Mouse (Mus musculus) ES-E14 (cell line): ENCODE results near the gene Itga6.

Experiments used
- CHD2 ChIP-seq: IDR thresholded peaks from 2 replicates; pipeline ENCODE4 v1.6.1; 2014; ENCODE audit warnings: mild to moderate bottlenecking, low read depth, low read length, inconsistent platforms
- HCFC1 ChIP-seq: IDR thresholded peaks from 2 replicates; pipeline ENCODE4 v1.6.1; 2012; ENCODE audit warnings: low read length, inconsistent platforms, borderline replicate concordance; ENCODE audit not compliant: insufficient read depth
- MAFK ChIP-seq: IDR thresholded peaks from 2 replicates; pipeline ENCODE4 v1.6.1; 2014; ENCODE audit warnings: mild to moderate bottlenecking, low read depth, low read length, inconsistent platforms; ENCODE audit not compliant: insufficient read depth
- ZC3H11A ChIP-seq: IDR thresholded peaks from 2 replicates; pipeline ENCODE4 v1.6.1; 2012; ENCODE audit warnings: low read depth, mild to moderate bottlenecking, inconsistent platforms, low read length, borderline replicate concordance
- ZNF384 ChIP-seq: IDR thresholded peaks from 2 replicates; pipeline ENCODE4 v1.6.1; 2012; ENCODE audit warnings: low read depth, low read length, inconsistent platforms

DNA sequence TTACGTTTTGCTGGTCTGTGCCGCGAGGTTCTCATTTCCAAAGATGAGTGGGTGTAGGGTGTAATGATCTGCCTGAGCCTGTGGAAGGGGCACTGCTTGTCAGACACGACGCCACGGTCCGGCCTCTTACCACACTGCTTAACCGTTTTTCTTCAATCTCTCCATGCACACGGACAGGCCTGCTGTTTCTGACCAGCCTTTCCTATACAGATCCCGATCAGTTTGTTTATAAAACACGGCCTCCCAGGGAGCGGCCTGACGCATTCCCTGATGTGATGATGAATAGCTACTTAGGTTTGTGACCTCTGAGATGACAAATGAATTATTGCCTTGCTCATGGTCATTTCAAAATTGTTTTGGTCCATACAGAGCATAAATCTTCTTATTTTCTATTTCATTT lies 78.7 kb downstream of the Itga6 start:
- TF ChIP-seq MAFK (no peak), ZNF384 (no peak), HCFC1 (no peak), ZC3H11A (no peak), CHD2 (no peak)
